Mouse (Mus musculus) bone marrow, adult 2 months (tissue): ENCODE measurements around the gene Mcts2.

Source experiments
- CTCF ChIP-seq: fragments of 200-500 bp; IDR thresholded peaks from 2 replicates; pipeline ENCODE4 v1.5.1; 2011; ENCODE audit warnings: low read length, control low read depth; ENCODE audit not compliant: control insufficient read depth, insufficient read depth
- POLR2A ChIP-seq: fragments of 200-500 bp; IDR thresholded peaks from 2 replicates; pipeline ENCODE4 v1.6.1; 2011; ENCODE audit warnings: low read depth, mild to moderate bottlenecking, control low read depth, low read length, borderline replicate concordance; ENCODE audit not compliant: control insufficient read depth

GRCm38 (mm10) chr2:152729636-152730020 lies 42.8 kb downstream of the Mcts2 start:
- no peak for TF ChIP-seq CTCF
- TF ChIP-seq POLR2A: no peak
